Mouse (Mus musculus) neural tube, embryonic 12.5 days (tissue): Measurements from ENCODE around the gene Ampd3. TPM values are rescaled to one million over a fixed set of nuclear protein-coding genes. Genes with fewer than 3 reads are reported as not detected.
A peak's percentile ranks its signal among the peaks of the same experiment; 100 is the strongest.

Source experiments
- ATAC-seq: fragments of 200-750 bp; cut with Nextera tagmentation; 2 replicates; pipeline ENCODE4 v1.8.0; 2017; ENCODE audit warnings: low read depth, mild to moderate bottlenecking, moderate TSS enrichment, moderate library complexity; ENCODE audit not compliant: low FRiP score
- H3K27ac ChIP-seq: fragments of 300-500 bp; sonication (generic); 2 replicates; pipeline ENCODE4 v1.5.1; 2016
- H3K27me3 ChIP-seq: fragments of 300-500 bp; sonication (generic); replicated peaks from 2 replicates; pipeline ENCODE4 v1.6.1; 2016; ENCODE audit warnings: mild to moderate bottlenecking
- H3K36me3 ChIP-seq: fragments of 300-500 bp; sonication (generic); 2 replicates; pipeline ENCODE4 v1.6.1; 2016; ENCODE audit warnings: mild to moderate bottlenecking
- H3K4me1 ChIP-seq: fragments of 300-500 bp; sonication (generic); 2 replicates; pipeline ENCODE4 v1.6.1; 2016
- H3K4me2 ChIP-seq: fragments of 300-500 bp; sonication (generic); replicated peaks from 2 replicates; pipeline ENCODE4 v1.6.1; 2016; ENCODE audit warnings: mild to moderate bottlenecking
- H3K4me3 ChIP-seq: fragments of 300-500 bp; sonication (generic); 2 replicates; pipeline ENCODE4 v1.5.1; 2016
- H3K9ac ChIP-seq: fragments of 300-500 bp; sonication (generic); 2 replicates; pipeline ENCODE4 v1.6.1; 2016; ENCODE audit warnings: mild to moderate bottlenecking
- H3K9me3 ChIP-seq: fragments of 300-500 bp; sonication (generic); 2 replicates; pipeline ENCODE4 v1.6.1; 2016; ENCODE audit warnings: mild to moderate bottlenecking
- WGBS: fragments of 180-500 bp; shearing (Covaris S2); methylation state at CpG from one replicate; pipeline ENCODE4 v1.1.7; 2016; 5-methylcytosine and 5-hydroxymethylcytosine counted together
- polyA plus RNA-seq: library from polyadenylated mRNA; unstranded; fragments of >200 nt; fragmentation: Nextera tagmentation; extraction: Ambion mirVana; gene quantifications from 2 replicates; pipeline ENCODE4 v1.2.1, GENCODE M21; 2016

Gene Ampd3
- polyA plus RNA-seq, 1 experiment from 2014 or later, result 3.1 TPM

GRCm38 (mm10) chr7:110742022-110742421 lies 26.0 kb upstream of the Ampd3 start:
- Histone ChIP-seq H3K9me3 (no peaks in the 10 kb centered on the region), H3K4me2 (no peak overlapping the region), H3K4me1 (peaks cover 7% of the 10 kb centered on the region), H3K27me3 (no peaks in the 10 kb centered on the region), H3K36me3 (no peaks in the 10 kb centered on the region), H3K9ac (no peak overlapping the region), H3K4me3 (no peak overlapping the region), H3K27ac (no peak overlapping the region)
- WGBS, result 87% methylated on average over 5 of the region's 5 CpGs
- ATAC-seq, result no peak

GRCm38 (mm10) chr7:110746087-110746562 lies 21.9 kb upstream of the Ampd3 start:
- Histone ChIP-seq H3K27ac (no peak overlapping the region), H3K9ac (no peak overlapping the region), H3K9me3 (no peaks in the 10 kb centered on the region), H3K27me3 (no peaks in the 10 kb centered on the region), H3K4me3 (no peak overlapping the region), H3K4me1 (no peaks in the 10 kb centered on the region; the same call in 1 of the 2 replicates), H3K36me3 (no peaks in the 10 kb centered on the region), H3K4me2 (no peak overlapping the region)
- ATAC-seq, result no peak
- WGBS, result 78% methylated on average over 5 of the region's 5 CpGs

GRCm38 (mm10) chr7:110746809-110747208 lies 21.2 kb upstream of the Ampd3 start:
- Histone ChIP-seq H3K4me3 (no peak overlapping the region), H3K4me2 (no peak overlapping the region), H3K9me3 (no peaks in the 10 kb centered on the region), H3K27ac (no peak overlapping the region), H3K4me1 (no peaks in the 10 kb centered on the region), H3K27me3 (no peaks in the 10 kb centered on the region), H3K36me3 (no peaks in the 10 kb centered on the region), H3K9ac (no peak overlapping the region)
- no peak for ATAC-seq
- 57% methylated on average over 2 of the region's 2 CpGs for WGBS

GRCm38 (mm10) chr7:110750834-110751233 lies 17.2 kb upstream of the Ampd3 start:
- no peak overlapping the region for H3K4me2 ChIP-seq
- H3K9ac ChIP-seq, result no peak overlapping the region
- H3K36me3 ChIP-seq, result no peaks in the 10 kb centered on the region
- no peaks in the 10 kb centered on the region for H3K4me1 ChIP-seq
- no peaks in the 10 kb centered on the region for H3K27me3 ChIP-seq
- H3K27ac ChIP-seq, result no peak overlapping the region
- H3K4me3 ChIP-seq, result no peak overlapping the region
- ATAC-seq, result no peak
- no peaks in the 10 kb centered on the region for H3K9me3 ChIP-seq
- 61% methylated on average over 4 of the region's 4 CpGs for WGBS

GRCm38 (mm10) chr7:110751634-110752033 lies 16.4 kb upstream of the Ampd3 start:
- Histone ChIP-seq H3K27ac (no peak overlapping the region), H3K4me3 (no peak overlapping the region), H3K27me3 (no peaks in the 10 kb centered on the region), H3K4me2 (no peak overlapping the region), H3K9me3 (no peaks in the 10 kb centered on the region), H3K4me1 (no peaks in the 10 kb centered on the region), H3K9ac (no peak overlapping the region), H3K36me3 (no peaks in the 10 kb centered on the region)
- ATAC-seq, result no peak
- 100% methylated on average over 1 of the region's 1 CpGs for WGBS

GRCm38 (mm10) chr7:110753310-110753709 lies 14.7 kb upstream of the Ampd3 start:
- Histone ChIP-seq H3K27me3 (no peaks in the 10 kb centered on the region), H3K4me1 (no peaks in the 10 kb centered on the region; the same call in 1 of the 2 replicates), H3K9ac (no peak overlapping the region), H3K4me2 (no peak overlapping the region), H3K36me3 (no peaks in the 10 kb centered on the region), H3K27ac (no peak overlapping the region), H3K9me3 (no peaks in the 10 kb centered on the region), H3K4me3 (no peak overlapping the region)
- ATAC-seq, result no peak
- WGBS, result 84% methylated on average over 1 of the region's 1 CpGs

- no peak overlapping the region for H3K4me2 ChIP-seq
- H3K9me3 ChIP-seq, result no peaks in the 10 kb centered on the region
- no peak for ATAC-seq
- no peak overlapping the region for H3K27ac ChIP-seq
- H3K9ac ChIP-seq, result no peak overlapping the region
- H3K4me3 ChIP-seq, result no peak overlapping the region
- no peaks in the 10 kb centered on the region for H3K36me3 ChIP-seq
- H3K4me1 ChIP-seq, result no peaks in the 10 kb centered on the region; the same call in 1 of the 2 replicates
- no peaks in the 10 kb centered on the region for H3K27me3 ChIP-seq
- WGBS, result 42% methylated on average over 5 of the region's 5 CpGs
Observed at GRCm38 (mm10) chr7:110753926-110754330, 14.1 kb upstream of the Ampd3 start.

GRCm38 (mm10) chr7:110756440-110756839 lies 11.6 kb upstream of the Ampd3 start:
- WGBS, result 73% methylated on average over 2 of the region's 2 CpGs
- no peak overlapping the region for H3K4me3 ChIP-seq
- no peaks in the 10 kb centered on the region for H3K36me3 ChIP-seq
- H3K9me3 ChIP-seq, result no peaks in the 10 kb centered on the region
- H3K9ac ChIP-seq, result no peak overlapping the region
- no peaks in the 10 kb centered on the region for H3K27me3 ChIP-seq
- H3K27ac ChIP-seq, result no peak overlapping the region
- H3K4me1 ChIP-seq, result no peaks in the 10 kb centered on the region; the same call in 1 of the 2 replicates
- H3K4me2 ChIP-seq, result no peak overlapping the region
- ATAC-seq, result no peak

- Histone ChIP-seq H3K9me3 (no peaks in the 10 kb centered on the region), H3K4me2 (no peak overlapping the region), H3K27ac (no peak overlapping the region), H3K36me3 (no peaks in the 10 kb centered on the region), H3K4me3 (no peak overlapping the region), H3K27me3 (peaks cover 3% of the 10 kb centered on the region), H3K9ac (no peak overlapping the region), H3K4me1 (no peaks in the 10 kb centered on the region)
- 83% methylated on average over 5 of the region's 5 CpGs for WGBS
- no peak for ATAC-seq
Observed at GRCm38 (mm10) chr7:110762605-110763180, 5.3 kb upstream of the Ampd3 start.

GRCm38 (mm10) chr7:110768451-110769064 lies 552 bp downstream of the Ampd3 start:
- Histone ChIP-seq H3K36me3 (no peaks in the 10 kb centered on the region), H3K9ac (peak overlapping the region; percentile 63), H3K4me1 (peaks cover 7% of the 10 kb centered on the region; the same call in 1 of the 2 replicates), H3K4me3 (peak overlapping the region; percentile 57), H3K27me3 (peaks cover 25% of the 10 kb centered on the region), H3K4me2 (peak overlapping the region; percentile 96), H3K27ac (no peak overlapping the region), H3K9me3 (no peaks in the 10 kb centered on the region)
- 1% methylated on average over 61 of the region's 61 CpGs for WGBS
- ATAC-seq, result peak; percentile 41; the same call in 1 of the 2 replicates

GRCm38 (mm10) chr7:110769094-110769493 lies 1.1 kb downstream of the Ampd3 start:
- peak overlapping the region; percentile 63; the same call in 1 of the 2 replicates for H3K9ac ChIP-seq
- no peaks in the 10 kb centered on the region for H3K9me3 ChIP-seq
- no peaks in the 10 kb centered on the region for H3K36me3 ChIP-seq
- no peak overlapping the region for H3K27ac ChIP-seq
- 42% methylated on average over 4 of the region's 4 CpGs for WGBS
- H3K4me2 ChIP-seq, result peak overlapping the region; percentile 96
- peaks cover 25% of the 10 kb centered on the region for H3K27me3 ChIP-seq
- H3K4me1 ChIP-seq, result peaks cover 7% of the 10 kb centered on the region; the same call in 1 of the 2 replicates
- peak overlapping the region; percentile 57 for H3K4me3 ChIP-seq
- ATAC-seq, result peak; percentile 56; the same call in 1 of the 2 replicates

- Histone ChIP-seq H3K4me1 (peaks cover 7% of the 10 kb centered on the region; the same call in 1 of the 2 replicates), H3K27ac (no peak overlapping the region), H3K36me3 (no peaks in the 10 kb centered on the region), H3K9ac (no peak overlapping the region), H3K9me3 (no peaks in the 10 kb centered on the region), H3K27me3 (peaks cover 25% of the 10 kb centered on the region), H3K4me2 (no peak overlapping the region), H3K4me3 (no peak overlapping the region)
- ATAC-seq, result no peak
- 85% methylated on average over 4 of the region's 4 CpGs for WGBS
Observed at GRCm38 (mm10) chr7:110770949-110771348, 2.9 kb downstream of the Ampd3 start.
